Comparison of ENCODE assay signal across 8 mouse cellular contexts in the genomic region with DNA sequence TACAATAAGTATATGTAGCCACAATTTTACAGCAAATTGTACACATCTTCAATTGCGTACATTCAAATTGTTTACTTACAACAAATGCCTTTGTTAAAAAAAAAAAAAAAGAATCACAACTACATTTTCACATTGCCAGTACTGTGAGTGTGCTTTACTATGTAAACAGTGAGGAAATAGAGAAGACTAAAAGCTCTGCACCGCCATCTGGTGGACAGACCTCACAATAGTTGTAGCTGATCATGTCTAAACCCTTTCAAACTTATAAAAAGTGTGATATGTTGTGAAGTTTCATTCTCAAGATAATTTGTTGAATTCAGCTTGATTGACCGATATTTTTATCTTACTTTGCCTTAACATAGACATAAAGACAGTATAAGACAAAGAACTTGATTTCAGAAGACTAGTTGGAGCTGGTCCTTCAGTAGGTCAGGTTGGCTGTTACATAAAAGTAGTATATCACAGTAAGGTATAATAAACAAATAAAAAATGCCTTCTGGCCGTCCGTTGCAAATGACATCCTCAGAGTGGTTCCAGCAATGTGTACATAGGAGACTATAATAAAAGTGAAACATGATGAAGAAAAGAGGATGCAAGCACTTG. TPM values are rescaled to one million over a fixed set of nuclear protein-coding genes. Genes with fewer than 3 reads are reported as not detected.
DNase-seq lines count a peak whose midpoint lies in the region; ATAC-seq and TF ChIP-seq lines count a peak whose summit lies in the region.

No protein-coding gene starts in this region.

- H3K4me1 ChIP-seq in liver, embryonic 12.5 days, result no peaks in the 10 kb centered on the region
- no peaks in the 10 kb centered on the region for H3K4me1 ChIP-seq in intestine, embryonic 16.5 days (ENCODE audit: control insufficient read depth, insufficient read depth, low read length)
- no peaks in the 10 kb centered on the region for H3K4me1 ChIP-seq in midbrain, postnatal 0 days (ENCODE audit: insufficient read depth, low read length)

- H3K27ac ChIP-seq in liver, embryonic 12.5 days, result no peak overlapping the region
- H3K27ac ChIP-seq in intestine, embryonic 16.5 days (ENCODE audit: low read length), result no peak overlapping the region
- no peak overlapping the region for H3K27ac ChIP-seq in midbrain, postnatal 0 days (ENCODE audit: low read depth, low read length)

- no peak overlapping the region for H3K4me3 ChIP-seq in liver, embryonic 12.5 days
- H3K4me3 ChIP-seq in intestine, embryonic 16.5 days (ENCODE audit: low read length), result no peak overlapping the region
- H3K4me3 ChIP-seq in midbrain, postnatal 0 days (ENCODE audit: low read depth, low read length), result no peak overlapping the region

- 15% methylated on average over 5 of the region's 5 CpGs for WGBS in liver, embryonic 12.5 days (ENCODE audit: insufficient replicate concordance)
- 19% methylated on average over 5 of the region's 5 CpGs for WGBS in intestine, embryonic 16.5 days
- WGBS in midbrain, postnatal 0 days, result 20% methylated on average over 5 of the region's 5 CpGs

- no peak for ATAC-seq in liver, embryonic 12.5 days
- peak; percentile 75; the same call in 1 of the 2 replicates for ATAC-seq in intestine, embryonic 16.5 days
- no peak for ATAC-seq in midbrain, postnatal 0 days (ENCODE audit: low FRiP score)

- no peak overlapping the region for H3K9ac ChIP-seq in liver, embryonic 12.5 days
- H3K9ac ChIP-seq in intestine, embryonic 16.5 days (ENCODE audit: low read depth, low read length), result no peak overlapping the region
- H3K9ac ChIP-seq in midbrain, postnatal 0 days (replicated peaks; ENCODE audit: low read length, poor library complexity, severe bottlenecking), result no peak overlapping the region

- no peaks in the 10 kb centered on the region for H3K27me3 ChIP-seq in liver, embryonic 12.5 days (replicated peaks)
- H3K27me3 ChIP-seq in intestine, embryonic 16.5 days (replicated peaks; ENCODE audit: control insufficient read depth, insufficient read depth, low read length), result no peaks in the 10 kb centered on the region
- H3K27me3 ChIP-seq in midbrain, postnatal 0 days (ENCODE audit: insufficient read depth, low read length), result no peaks in the 10 kb centered on the region

- intact Hi-C loops in left cerebral cortex, postnatal 14 days (cut with DNase I), result loop anchor here (2.0 to 10.0 kb wide), 2 partner anchors 548 to 1066 kb away; no protein-coding TSS in a partner anchor

- no peaks in the 10 kb centered on the region for H3K9me3 ChIP-seq in liver, embryonic 12.5 days (replicated peaks)
- H3K9me3 ChIP-seq in intestine, embryonic 16.5 days (ENCODE audit: control insufficient read depth, low read length), result no peaks in the 10 kb centered on the region
- H3K9me3 ChIP-seq in midbrain, postnatal 0 days (ENCODE audit: low read length), result no peaks in the 10 kb centered on the region

- no peaks in the 10 kb centered on the region for H3K36me3 ChIP-seq in liver, embryonic 12.5 days
- H3K36me3 ChIP-seq in intestine, embryonic 16.5 days (ENCODE audit: control insufficient read depth, insufficient read depth, low read length), result no peaks in the 10 kb centered on the region
- H3K36me3 ChIP-seq in midbrain, postnatal 0 days (ENCODE audit: insufficient read depth, low read length), result no peaks in the 10 kb centered on the region

- DNase-seq in liver, result peak; percentile 35
- peak; percentile 54 for DNase-seq in adrenal gland, postnatal 14 days
- peak; percentile 2 for DNase-seq in fibroblast of lung, adult 2 months (ENCODE audit: low read depth)
- peak; percentile 58 to 79 for DNase-seq in left cerebral cortex, postnatal 14 days (ENCODE audit: low spot score in 2 of 2)
- DNase-seq in midbrain, postnatal 0 days (ENCODE audit: low spot score), result peak; percentile 85
- no peak for DNase-seq in B cell, adult 2 months

- H3K4me2 ChIP-seq in liver, embryonic 12.5 days, result no peak overlapping the region
- no peak overlapping the region for H3K4me2 ChIP-seq in intestine, embryonic 16.5 days (ENCODE audit: low read depth, low read length)
- no peak overlapping the region for H3K4me2 ChIP-seq in midbrain, postnatal 0 days (ENCODE audit: low read depth, low read length, poor library complexity, severe bottlenecking)

- peak; percentile 86 for TF ChIP-seq CTCF in midbrain, postnatal 0 days (IDR thresholded peaks at IDR 0.05)

RNA-seq across cellular contexts. Expression of a gene that starts 21.9 kb away (rescaled TPM):
- not detected in 2 replicates for polyA plus RNA-seq in liver, embryonic 12.5 days (2016; fragmentation: Nextera tagmentation; extraction: Ambion mirVana)
- not detected in 2 replicates for total RNA-seq in adrenal gland, postnatal 14 days (2021)
- polyA plus RNA-seq in intestine, embryonic 16.5 days (2015; fragmentation: Nextera tagmentation; extraction: Ambion mirVana), result not detected in 2 replicates
- not detected for total RNA-seq in left cerebral cortex, postnatal 14 days (2021)
- not detected in 2 replicates for total RNA-seq in midbrain, postnatal 0 days (2014; rRNA removed)
- polyA plus RNA-seq in midbrain, postnatal 0 days (2015; fragmentation: Nextera tagmentation; extraction: Ambion mirVana), result not detected in 2 replicates

RNA-seq across cellular contexts. Expression of a gene that starts 22.2 kb away (rescaled TPM):
- not detected in 2 replicates for polyA plus RNA-seq in liver, embryonic 12.5 days (2016; fragmentation: Nextera tagmentation; extraction: Ambion mirVana)
- not detected in 2 replicates for total RNA-seq in adrenal gland, postnatal 14 days (2021)
- not detected in 2 replicates for polyA plus RNA-seq in intestine, embryonic 16.5 days (2015; fragmentation: Nextera tagmentation; extraction: Ambion mirVana)
- total RNA-seq in left cerebral cortex, postnatal 14 days (2021), result not detected
- total RNA-seq in midbrain, postnatal 0 days (2014; rRNA removed), result not detected in 2 replicates
- not detected in 2 replicates for polyA plus RNA-seq in midbrain, postnatal 0 days (2015; fragmentation: Nextera tagmentation; extraction: Ambion mirVana)

RNA-seq across cellular contexts. Expression of a gene that starts 36.9 kb away (rescaled TPM):
- polyA plus RNA-seq in liver, embryonic 12.5 days (2016; fragmentation: Nextera tagmentation; extraction: Ambion mirVana), result not detected in 2 replicates
- total RNA-seq in adrenal gland, postnatal 14 days (2021), result not detected in 2 replicates
- polyA plus RNA-seq in intestine, embryonic 16.5 days (2015; fragmentation: Nextera tagmentation; extraction: Ambion mirVana), result not detected in 2 replicates
- total RNA-seq in left cerebral cortex, postnatal 14 days (2021), result not detected
- total RNA-seq in midbrain, postnatal 0 days (2014; rRNA removed), result not detected in 2 replicates
- not detected in 2 replicates for polyA plus RNA-seq in midbrain, postnatal 0 days (2015; fragmentation: Nextera tagmentation; extraction: Ambion mirVana)

Comparison
In these comparisons a context has a peak if more than half of its experiments do, and no peak if none do; other contexts are left out.
1. DNase-seq: peak in liver (single experiment), adrenal gland, postnatal 14 days (single experiment), fibroblast of lung, adult 2 months (single experiment), left cerebral cortex, postnatal 14 days (2 of 2) and midbrain, postnatal 0 days (single experiment); none in B cell, adult 2 months (0 of 2).